ENCODE assay signal across 23 mouse cellular contexts in the genomic region with DNA sequence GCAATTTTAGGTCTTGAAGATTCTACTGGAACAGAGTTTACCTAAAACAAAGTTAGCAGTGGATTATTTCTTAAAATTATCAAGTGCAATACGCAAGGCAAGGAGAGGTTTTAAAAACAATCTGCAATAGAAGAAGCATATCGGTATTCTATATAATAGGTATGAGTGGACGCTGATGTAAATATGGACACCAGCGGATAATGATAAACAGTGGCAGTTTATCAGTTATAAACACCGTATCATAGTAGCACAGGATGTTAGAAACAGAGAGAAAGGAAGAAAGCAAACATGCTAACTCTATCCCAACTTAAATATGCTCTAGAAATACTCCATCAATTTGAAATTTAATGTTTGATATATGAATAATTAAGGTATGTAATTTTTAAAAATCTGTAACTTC. TPM values are rescaled to one million over a fixed set of nuclear protein-coding genes. Genes with fewer than 3 reads are reported as not detected.
"Had no signal": no experiment of that assay in that cellular context is flagged by ENCODE, and none has a peak within 500 bp of the region (broad histone marks: within the 10 kb centered on the region; RNA-seq: fewer than 3 reads in every experiment).

No protein-coding gene starts in this region.

- H3K27ac ChIP-seq: heart, adult 2 months; heart, embryonic 13.5 days; heart, embryonic 15.5 days; hindbrain, embryonic 13.5 days; hindbrain, embryonic 15.5 days; hindbrain, postnatal 0 days; layer of hippocampus, adult 2 months; left cerebral cortex, adult 2 months; limb, embryonic 10.5 days; limb, embryonic 12.5 days had no signal

- H3K4me3 ChIP-seq: heart, adult 2 months; heart, embryonic 13.5 days; heart, embryonic 15.5 days; hindbrain, embryonic 13.5 days; hindbrain, embryonic 15.5 days; layer of hippocampus, adult 2 months; left cerebral cortex, adult 2 months; limb, embryonic 10.5 days; limb, embryonic 12.5 days had no signal

- DNase-seq: forebrain, postnatal 0 days; gastrocnemius, postnatal 14 days; gastrocnemius, postnatal 36 days; heart, adult 2 months; heart, postnatal 14 days; heart, postnatal 36 days; kidney, adult 18-20 months; kidney, adult 8-10 months; kidney, postnatal 10 days; kidney, postnatal 25 days; kidney, postnatal 4 days had no signal

- H3K4me1 ChIP-seq: heart, embryonic 13.5 days; heart, embryonic 15.5 days; hindbrain, embryonic 15.5 days; limb, embryonic 12.5 days had no signal

- H3K36me3 ChIP-seq: heart, embryonic 13.5 days; heart, embryonic 15.5 days; hindbrain, embryonic 13.5 days; hindbrain, embryonic 15.5 days; limb, embryonic 10.5 days; limb, embryonic 12.5 days had no signal

- H3K9me3 ChIP-seq: heart, embryonic 13.5 days; heart, embryonic 15.5 days; hindbrain, embryonic 13.5 days; hindbrain, embryonic 15.5 days; limb, embryonic 10.5 days; limb, embryonic 12.5 days had no signal

- H3K27me3 ChIP-seq: hindbrain, embryonic 13.5 days; hindbrain, embryonic 15.5 days had no signal

- H3K4me2 ChIP-seq: heart, embryonic 11.5 days; heart, embryonic 13.5 days; heart, embryonic 15.5 days; hindbrain, embryonic 13.5 days; hindbrain, embryonic 15.5 days; limb, embryonic 12.5 days had no signal

- ATAC-seq: forebrain, postnatal 0 days; hindbrain, postnatal 0 days; intestine, postnatal 0 days had no signal

- H3K9ac ChIP-seq: forebrain, postnatal 0 days; heart, embryonic 13.5 days; heart, embryonic 15.5 days; hindbrain, embryonic 13.5 days; hindbrain, embryonic 15.5 days; limb, embryonic 12.5 days had no signal

RNA-seq across cellular contexts. Expression of a gene that starts 39.7 kb away (rescaled TPM):
- polyA plus RNA-seq: hindbrain, embryonic 11.5 days had no signal
